Mouse (Mus musculus) small intestine, adult 2 months (tissue): ENCODE results near the gene Zfp652. TPM values are rescaled to one million over a fixed set of nuclear protein-coding genes. Genes with fewer than 3 reads are reported as not detected.
"Not testable (repeated sequence)": the region's sequence is repeated elsewhere in the genome, so short reads cannot be mapped to it uniquely, and the experiment has no call there.

Source experiments
- H3K27ac ChIP-seq: fragments of 200-500 bp; 2 replicates; pipeline ENCODE4 v1.5.1; 2012; ENCODE audit warnings: low read depth, low read length, control low read depth, inconsistent platforms; ENCODE audit not compliant: insufficient read depth
- H3K27me3 ChIP-seq: fragments of 200-500 bp; 2 replicates; pipeline ENCODE4 v1.6.1; 2012; ENCODE audit warnings: mild to moderate bottlenecking, moderate library complexity, low read length, inconsistent platforms; ENCODE audit not compliant: control insufficient read depth, insufficient read depth
- H3K36me3 ChIP-seq: fragments of 200-500 bp; 2 replicates; pipeline ENCODE4 v1.6.1; 2012; ENCODE audit warnings: mild to moderate bottlenecking, low read length, control low read depth, inconsistent platforms; ENCODE audit not compliant: control insufficient read depth, insufficient read depth
- H3K4me1 ChIP-seq: fragments of 200-500 bp; 2 replicates; pipeline ENCODE4 v1.6.1; 2012; ENCODE audit warnings: low read length, inconsistent platforms, mixed read lengths; ENCODE audit not compliant: control insufficient read depth, insufficient read depth, insufficient read length
- H3K4me3 ChIP-seq: fragments of 200-500 bp; 2 replicates; pipeline ENCODE4 v1.5.1; 2012; ENCODE audit warnings: low read depth, mild to moderate bottlenecking, control low read depth, inconsistent platforms, low read length, moderate library complexity
- CTCF ChIP-seq: fragments of 200-500 bp; IDR thresholded peaks from 2 replicates; pipeline ENCODE4 v1.5.1; 2012; ENCODE audit warnings: low read depth, mild to moderate bottlenecking, control low read depth, inconsistent platforms, low read length, moderate library complexity, mixed read lengths; ENCODE audit not compliant: insufficient replicate concordance, insufficient read length; ENCODE audit errors: extremely low read depth
- POLR2A ChIP-seq: fragments of 200-500 bp; IDR thresholded peaks from 2 replicates; pipeline ENCODE4 v1.6.1; 2012; ENCODE audit warnings: low read depth, mild to moderate bottlenecking, control low read depth, inconsistent platforms, low read length, moderate library complexity
- WGBS: fragments of 180-500 bp; shearing (Covaris S2); methylation state at CpG from one replicate; pipeline ENCODE4 v1.1.7; 2018; 5-methylcytosine and 5-hydroxymethylcytosine counted together
- polyA plus RNA-seq: library from polyadenylated mRNA; depleted of rRNA; stranded (reverse); fragments of >200 nt; gene quantifications from 2 replicates; pipeline ENCODE4 v1.2.3, GENCODE M21; 2012; rRNA removed

Zfp652 gene
- 12.4 and 25.1 TPM in 2 replicates for polyA plus RNA-seq

DNA sequence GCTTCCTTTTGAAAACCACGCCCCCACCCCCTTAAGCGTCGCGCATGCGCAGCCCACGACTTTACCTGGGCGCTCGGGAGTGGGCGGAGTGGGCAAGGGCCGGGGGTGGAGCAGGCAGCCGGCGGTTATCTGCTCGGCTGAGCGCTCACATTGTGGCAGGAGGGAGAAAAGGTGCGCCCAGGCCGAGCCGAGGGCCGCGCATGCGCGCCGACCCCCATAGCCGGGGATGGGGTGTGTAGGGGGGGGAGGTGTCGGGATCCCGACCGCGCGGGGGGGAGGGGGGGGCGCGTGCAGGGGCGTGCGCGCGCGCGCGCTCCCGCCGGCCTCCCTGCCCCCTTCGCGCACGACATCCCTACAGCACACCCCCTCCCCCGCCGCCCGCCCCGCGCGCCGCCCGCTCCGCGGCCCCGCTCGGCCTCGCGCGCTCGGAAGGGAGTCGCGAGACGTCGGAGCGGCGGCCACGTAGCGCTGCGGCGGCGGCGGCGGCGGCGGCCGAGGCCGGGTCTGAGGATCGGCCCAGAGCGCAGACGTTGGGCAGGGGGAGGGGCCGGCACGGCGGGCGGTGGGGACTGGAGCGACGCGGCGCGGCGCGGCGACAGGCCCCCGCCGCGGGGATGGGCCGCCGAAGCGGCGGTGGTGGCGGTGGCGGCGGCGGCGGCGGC is at the start of gene Zfp652:
TSS of gene Zfp652 (plus strand) at position 111 of the 662 bp plus-strand sequence.
- Histone ChIP-seq H3K36me3 (no peaks in the 10 kb centered on the region), H3K27me3 (no peaks in the 10 kb centered on the region), H3K27ac (peak within 1 kb of the TSS; percentile 65), H3K4me1 (peaks cover 5% of the 10 kb centered on the region; the same call in 1 of the 2 replicates), H3K4me3 (peak within 1 kb of the TSS; percentile 95)
- WGBS: 2% methylated on average over 77 of the region's 103 CpGs
- TF ChIP-seq CTCF: no peak
- TF ChIP-seq POLR2A: peak; percentile 47; the same call in 1 of the 2 replicates

DNA sequence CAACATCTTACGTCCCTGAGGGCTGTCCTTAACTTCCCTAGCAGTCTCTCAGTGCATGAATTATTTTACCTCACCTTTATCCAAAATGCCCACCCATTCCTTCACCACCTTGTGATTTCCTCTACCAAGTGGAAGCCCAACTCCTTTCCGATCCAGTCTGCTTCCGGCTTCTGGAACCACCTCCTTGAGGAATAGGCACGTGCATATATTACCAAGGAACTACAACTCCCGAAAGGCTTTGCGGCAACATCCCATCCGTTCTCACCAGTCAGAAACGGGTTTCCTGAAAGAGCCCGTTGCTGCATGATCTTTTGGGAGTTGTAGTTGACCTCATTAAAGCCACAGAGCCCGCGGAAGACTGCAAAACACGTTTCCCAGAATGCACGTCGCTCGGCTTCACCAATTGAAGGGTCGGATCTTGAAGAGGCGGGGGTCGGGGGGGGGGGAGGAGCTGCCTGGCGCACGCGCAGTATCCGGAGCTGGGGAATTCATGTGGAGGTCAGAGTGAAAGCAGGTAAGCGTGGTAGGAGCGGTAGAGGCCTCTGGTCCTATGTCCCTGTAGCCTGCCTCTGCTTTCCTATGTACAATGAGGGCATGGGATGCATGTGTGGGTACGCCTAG is 45.8 kb upstream of the Zfp652 start, which contains the start of gene Phb:
TSS of gene Phb (plus strand) at position 429 of the 621 bp plus-strand sequence.
- peak within 1 kb of the TSS; percentile 72 for H3K4me3 ChIP-seq
- peaks cover 6% of the 10 kb centered on the region for H3K4me1 ChIP-seq
- TF ChIP-seq CTCF (no peak), POLR2A (peak; percentile 43; the same call in 1 of the 2 replicates)
- H3K36me3 ChIP-seq: peaks cover 24% of the 10 kb centered on the region
- peak within 1 kb of the TSS; percentile 69 for H3K27ac ChIP-seq
- no peaks in the 10 kb centered on the region for H3K27me3 ChIP-seq
- WGBS: under 1% methylated on average over 25 of the region's 25 CpGs

DNA sequence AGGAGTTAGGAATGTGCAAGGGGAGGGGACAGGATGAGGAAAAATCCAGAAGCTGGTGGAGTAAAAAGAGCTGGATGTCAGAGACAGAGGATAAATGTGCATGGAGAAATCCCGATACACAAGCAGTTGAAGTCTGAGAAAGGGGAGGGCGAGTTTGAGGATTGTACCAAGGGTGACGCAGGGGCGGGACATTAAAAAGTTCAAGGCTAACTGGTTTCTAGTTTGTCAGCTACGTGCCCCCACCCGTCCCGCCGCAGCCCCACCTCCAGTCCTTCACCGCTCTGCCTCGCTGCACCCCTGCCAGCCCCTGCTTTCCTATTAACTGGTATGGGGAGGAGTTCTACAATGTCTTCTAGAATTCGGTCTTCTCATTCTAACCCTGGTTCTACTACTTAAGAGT is 45.3 kb upstream of the Zfp652 start:
- TF ChIP-seq CTCF (no peak), POLR2A (no peak)
- Histone ChIP-seq H3K27me3 (no peaks in the 10 kb centered on the region), H3K4me1 (peaks cover 8% of the 10 kb centered on the region), H3K27ac (peak overlapping the region; percentile 69), H3K4me3 (peak overlapping the region; percentile 72), H3K36me3 (peaks cover 29% of the 10 kb centered on the region)
- WGBS: under 1% methylated on average over 11 of the region's 11 CpGs

DNA sequence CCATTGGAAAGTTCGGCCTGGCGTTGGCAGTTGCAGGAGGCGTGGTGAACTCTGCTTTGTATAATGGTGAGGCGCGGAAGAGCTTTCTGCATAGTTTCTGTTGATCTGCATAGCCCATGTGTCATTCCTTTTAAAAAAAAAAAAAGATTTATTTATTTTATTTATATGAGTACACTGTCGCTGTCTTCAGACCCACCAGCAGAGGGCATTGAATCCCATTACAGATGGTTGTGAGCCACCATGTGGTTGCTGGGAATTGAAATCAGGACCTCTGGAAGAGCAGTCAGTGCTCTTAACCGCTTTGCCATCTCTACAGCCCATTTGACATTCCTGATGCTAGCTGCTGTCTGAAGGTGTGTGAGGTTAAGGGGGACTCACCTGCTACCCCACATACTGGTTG is 44.4 kb upstream of the Zfp652 start:
- H3K36me3 ChIP-seq: peaks cover 33% of the 10 kb centered on the region
- 79% methylated on average over 7 of the region's 7 CpGs for WGBS
- H3K27me3 ChIP-seq, H3K4me3 ChIP-seq, H3K4me1 ChIP-seq, H3K27ac ChIP-seq: not testable (repeated sequence)

DNA sequence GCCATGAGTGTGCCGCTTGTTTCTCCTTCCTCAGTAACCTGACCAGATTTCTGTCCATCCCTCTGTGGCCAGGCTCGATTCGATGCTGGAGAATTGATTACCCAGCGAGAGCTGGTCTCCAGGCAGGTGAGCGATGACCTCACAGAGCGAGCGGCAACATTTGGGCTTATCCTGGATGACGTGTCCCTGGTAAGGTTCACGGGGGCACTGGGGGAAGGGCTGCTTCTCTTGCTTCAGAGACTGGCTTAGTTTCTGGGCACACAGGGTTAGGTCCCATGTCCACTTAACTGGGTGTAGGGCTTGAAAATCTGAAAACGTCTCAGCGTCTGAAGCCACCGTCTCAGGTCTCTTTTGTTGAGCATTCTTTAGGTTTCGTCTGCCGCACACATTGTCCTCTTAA is 37.0 kb upstream of the Zfp652 start:
- H3K36me3 ChIP-seq: peaks cover 65% of the 10 kb centered on the region
- H3K4me1 ChIP-seq: 0 out of 2 replicates have a peak, but pooled peaks cover 3% of the 10 kb centered on the region
- H3K27me3 ChIP-seq: no peaks in the 10 kb centered on the region
- H3K27ac ChIP-seq: no peak overlapping the region
- H3K4me3 ChIP-seq: no peak overlapping the region
- WGBS: 91% methylated on average over 14 of the region's 14 CpGs
- no peak for TF ChIP-seq CTCF
- TF ChIP-seq POLR2A: no peak

- peaks cover 66% of the 10 kb centered on the region for H3K36me3 ChIP-seq
- H3K27me3 ChIP-seq: no peaks in the 10 kb centered on the region
Measured at GRCm38 (mm10) chr11:95676307-95676706, 36.2 kb upstream of the Zfp652 start.

DNA sequence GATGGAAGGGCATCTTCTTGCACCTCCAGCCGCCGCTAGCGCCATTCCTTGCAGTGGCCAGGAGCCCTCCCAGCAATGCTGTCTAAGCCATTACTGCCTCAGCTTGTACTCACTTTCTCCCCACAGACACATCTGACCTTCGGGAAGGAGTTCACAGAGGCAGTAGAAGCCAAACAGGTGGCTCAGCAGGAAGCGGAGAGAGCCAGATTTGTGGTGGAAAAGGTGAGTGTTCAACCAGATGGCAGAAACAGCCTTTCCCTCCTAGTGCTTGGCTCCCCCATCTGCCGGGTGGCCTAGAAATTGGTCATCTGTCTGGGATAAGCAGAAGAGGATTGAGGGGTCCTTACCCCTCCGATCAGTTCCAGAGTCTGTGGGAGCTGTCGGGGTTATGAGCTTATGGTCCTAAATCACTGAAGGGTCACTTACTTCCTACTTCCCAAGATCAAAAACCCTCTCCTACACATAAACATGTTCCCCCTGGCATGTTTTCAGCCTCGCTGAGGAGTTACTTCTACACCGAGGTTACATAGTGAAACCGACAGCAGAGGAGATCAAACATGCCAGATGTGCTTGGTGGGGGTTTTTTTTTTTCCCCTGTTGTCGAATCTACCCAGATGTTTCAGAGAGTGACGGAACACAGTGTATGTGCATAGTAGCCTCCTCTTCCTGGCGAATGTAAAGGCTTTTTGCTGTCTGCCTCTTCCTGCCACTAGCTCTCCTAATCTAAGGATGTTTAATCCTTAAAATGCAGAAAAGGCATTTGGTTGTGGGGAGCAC is 34.4 kb upstream of the Zfp652 start:
- H3K27ac ChIP-seq: no peak overlapping the region
- TF ChIP-seq CTCF (no peak), POLR2A (no peak)
- H3K27me3 ChIP-seq: no peaks in the 10 kb centered on the region
- WGBS: 89% methylated on average over 14 of the region's 14 CpGs
- peaks cover 56% of the 10 kb centered on the region for H3K36me3 ChIP-seq
- peaks cover 5% of the 10 kb centered on the region; the same call in 1 of the 2 replicates for H3K4me1 ChIP-seq
- no peak overlapping the region for H3K4me3 ChIP-seq

More at GRCm38 (mm10) chr11:95676307-95676706, 36.2 kb upstream of the Zfp652 start:
- H3K27ac ChIP-seq: no peak overlapping the region
- WGBS: 56% methylated on average over 6 of the region's 6 CpGs
- TF ChIP-seq CTCF (no peak), POLR2A (no peak)
- H3K4me3 ChIP-seq: no peak overlapping the region
- 0 out of 2 replicates have a peak, but pooled peaks cover 3% of the 10 kb centered on the region for H3K4me1 ChIP-seq
